15 mouse cellular contexts compared by ENCODE assay signal in the genomic region with DNA sequence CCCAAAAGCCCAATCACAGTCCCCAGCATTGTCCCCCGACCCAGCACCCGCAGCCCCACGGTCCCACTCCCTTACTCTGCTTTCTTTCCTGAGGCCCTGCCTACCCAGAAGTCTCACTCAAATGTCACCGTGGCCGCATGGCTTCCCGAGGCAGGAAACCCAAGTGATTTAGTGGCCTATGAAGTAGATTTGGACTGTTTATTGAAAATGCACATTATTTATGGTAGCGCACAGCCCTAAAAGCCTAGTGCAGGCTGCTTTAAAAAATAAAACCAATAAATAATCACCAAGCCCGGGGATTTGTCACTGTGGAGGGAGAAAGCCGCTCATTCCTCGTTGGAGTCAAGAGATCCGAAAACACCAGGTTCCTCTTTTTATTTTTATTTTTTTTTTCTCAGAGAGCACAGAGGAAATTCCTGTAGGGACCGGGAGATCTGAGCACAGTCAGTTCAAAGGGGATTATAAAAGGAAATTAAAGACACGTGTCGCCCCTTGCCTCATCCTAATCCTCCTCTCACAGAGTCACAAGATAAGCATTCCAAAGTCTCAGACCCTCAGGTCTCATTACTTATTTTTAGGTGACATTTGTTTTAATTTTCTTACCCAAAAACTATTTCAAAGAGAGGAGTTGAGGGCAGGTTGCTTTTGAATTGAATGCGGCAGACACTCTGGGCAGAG.
DNase-seq lines count a peak whose midpoint lies in the region; ATAC-seq lines count a peak whose summit lies in the region.
"Had no signal": no experiment of that assay in that cellular context is flagged by ENCODE, and none has a peak within 500 bp of the region (broad histone marks: within the 10 kb centered on the region; RNA-seq: fewer than 3 reads in every experiment).

No protein-coding gene starts in this region.

- H3K4me3 ChIP-seq in embryonic facial prominence, embryonic 10.5 days, result no peak overlapping the region
- no peak overlapping the region for H3K4me3 ChIP-seq in limb, embryonic 11.5 days (ENCODE audit: low read depth, low read length)
- H3K4me3 ChIP-seq: erythroblast, embryonic 14.5 days; megakaryocyte, embryonic 14.5 days had no signal

- peak; percentile 15 for DNase-seq in embryo, embryonic 10 days (ENCODE audit: low spot score)
- no peak for DNase-seq in embryo, embryonic 9.5 days (ENCODE audit: extremely low spot score)
- DNase-seq in embryonic facial prominence, embryonic 10.5 days (ENCODE audit: low spot score), result peak; percentile 31
- DNase-seq in kidney, adult 9 months, result peak; percentile 27
- peak; percentile 48 for DNase-seq in limb, embryonic 11.5 days (ENCODE audit: low spot score)
- no peak for DNase-seq in cerebellum, adult 9-11 months
- DNase-seq in left cerebral cortex, postnatal 14 days (ENCODE audit: low spot score in 2 of 2), result no peak
- no peak for DNase-seq in lung, postnatal 25 days (ENCODE audit: low spot score)
- DNase-seq: cerebellum, postnatal 36 days; heart, adult 11 months; thymus, postnatal 14 days had no signal

- H3K27me3 ChIP-seq in embryonic facial prominence, embryonic 10.5 days (replicated peaks; ENCODE audit: low read depth, poor library complexity, severe bottlenecking), result no peaks in the 10 kb centered on the region
- H3K27me3 ChIP-seq in limb, embryonic 11.5 days (ENCODE audit: control insufficient read depth, insufficient read depth, low read length), result no peaks in the 10 kb centered on the region

- intact Hi-C loops in left cerebral cortex, postnatal 14 days (cut with DNase I), result no loop called here

- ATAC-seq in limb, embryonic 11.5 days (ENCODE audit: insufficient number of reproducible peaks, low FRiP score, low TSS enrichment, low read depth), result no peak
- ATAC-seq: activated CD4-positive, CD25-positive, alpha-beta regulatory T cell, adult 4 months; hindbrain, embryonic 16.5 days had no signal

- H3K9me3 ChIP-seq in embryonic facial prominence, embryonic 10.5 days, result no peaks in the 10 kb centered on the region
- no peaks in the 10 kb centered on the region for H3K9me3 ChIP-seq in limb, embryonic 11.5 days (ENCODE audit: control insufficient read depth, low read length)

- H3K4me2 ChIP-seq in limb, embryonic 11.5 days (ENCODE audit: low read depth, severe bottlenecking), result peak overlapping the region; percentile 8; the same call in 1 of the 2 replicates

- no peaks in the 10 kb centered on the region for H3K36me3 ChIP-seq in embryonic facial prominence, embryonic 10.5 days (replicated peaks)
- H3K36me3 ChIP-seq in limb, embryonic 11.5 days (ENCODE audit: control insufficient read depth, insufficient read depth, low read length), result no peaks in the 10 kb centered on the region

- WGBS in embryonic facial prominence, embryonic 10.5 days, result 47% methylated on average over 15 of the region's 15 CpGs
- WGBS in limb, embryonic 11.5 days, result 20% methylated on average over 15 of the region's 15 CpGs

- H3K27ac ChIP-seq in embryonic facial prominence, embryonic 10.5 days (replicated peaks), result peak overlapping the region; percentile 76
- H3K27ac ChIP-seq in limb, embryonic 11.5 days (replicated peaks; ENCODE audit: low read depth, low read length), result no peak overlapping the region

- H3K4me1 ChIP-seq in embryonic facial prominence, embryonic 10.5 days, result peaks cover 39% of the 10 kb centered on the region
- H3K4me1 ChIP-seq in limb, embryonic 11.5 days (ENCODE audit: control insufficient read depth, insufficient read depth, low read length), result peaks cover 10% of the 10 kb centered on the region
- H3K4me1 ChIP-seq: megakaryocyte, embryonic 14.5 days had no signal

- H3K9ac ChIP-seq in limb, embryonic 11.5 days (ENCODE audit: low read length), result no peak overlapping the region; the same call in 1 of the 2 replicates

Comparison
In these comparisons a context has a peak if more than half of its experiments do, and no peak if none do; other contexts are left out.
1. DNase-seq: peak in embryo, embryonic 10 days (single experiment), embryonic facial prominence, embryonic 10.5 days (single experiment), kidney, adult 9 months (single experiment) and limb, embryonic 11.5 days (single experiment); none in embryo, embryonic 9.5 days (single experiment), cerebellum, adult 9-11 months (single experiment), left cerebral cortex, postnatal 14 days (0 of 2) and lung, postnatal 25 days (single experiment).